Mouse (Mus musculus) forebrain, embryonic 13.5 days (tissue): ENCODE results near the gene Arhgef19. TPM values are rescaled to one million over a fixed set of nuclear protein-coding genes. Genes with fewer than 3 reads are reported as not detected.

Experiments used
- ATAC-seq: fragments of 200-750 bp; cut with Nextera tagmentation; 2 replicates; pipeline ENCODE4 v1.8.0; 2017
- H3K27ac ChIP-seq: fragments of 300-500 bp; sonication (generic); 2 replicates; pipeline ENCODE4 v1.5.1; 2015; ENCODE audit warnings: inconsistent platforms, mild to moderate bottlenecking, moderate library complexity
- H3K27me3 ChIP-seq: fragments of 300-500 bp; sonication (generic); 2 replicates; pipeline ENCODE4 v1.6.1; 2015; ENCODE audit warnings: mild to moderate bottlenecking, inconsistent platforms
- H3K36me3 ChIP-seq: fragments of 300-500 bp; sonication (generic); 2 replicates; pipeline ENCODE4 v1.6.1; 2015; ENCODE audit warnings: mild to moderate bottlenecking, inconsistent platforms; ENCODE audit not compliant: poor library complexity, severe bottlenecking
- H3K4me1 ChIP-seq: fragments of 300-500 bp; sonication (generic); 2 replicates; pipeline ENCODE4 v1.6.1; 2015; ENCODE audit warnings: inconsistent platforms
- H3K4me2 ChIP-seq: fragments of 300-500 bp; sonication (generic); 2 replicates; pipeline ENCODE4 v1.6.1; 2015; ENCODE audit warnings: inconsistent platforms, mild to moderate bottlenecking, moderate library complexity
- H3K4me3 ChIP-seq: fragments of 300-500 bp; sonication (generic); 2 replicates; pipeline ENCODE4 v1.5.1; 2015; ENCODE audit warnings: mild to moderate bottlenecking, inconsistent platforms
- H3K9ac ChIP-seq: fragments of 300-500 bp; sonication (generic); 2 replicates; pipeline ENCODE4 v1.6.1; 2015; ENCODE audit warnings: mild to moderate bottlenecking, inconsistent platforms
- H3K9me3 ChIP-seq: fragments of 300-500 bp; sonication (generic); replicated peaks from 2 replicates; pipeline ENCODE4 v1.6.1; 2016; ENCODE audit warnings: inconsistent platforms
- WGBS: fragments of 180-500 bp; shearing (Covaris S2); methylation state at CpG from one replicate; pipeline ENCODE4 v1.1.7; 2015; 5-methylcytosine and 5-hydroxymethylcytosine counted together
- polyA plus RNA-seq: library from polyadenylated mRNA; unstranded; fragments of >200 nt; fragmentation: Nextera tagmentation; extraction: Ambion mirVana; gene quantifications from 2 replicates; pipeline ENCODE4 v1.2.1, GENCODE M21; 2015

Gene Arhgef19
- 0.96 and 1.2 TPM in 2 replicates for polyA plus RNA-seq

DNA sequence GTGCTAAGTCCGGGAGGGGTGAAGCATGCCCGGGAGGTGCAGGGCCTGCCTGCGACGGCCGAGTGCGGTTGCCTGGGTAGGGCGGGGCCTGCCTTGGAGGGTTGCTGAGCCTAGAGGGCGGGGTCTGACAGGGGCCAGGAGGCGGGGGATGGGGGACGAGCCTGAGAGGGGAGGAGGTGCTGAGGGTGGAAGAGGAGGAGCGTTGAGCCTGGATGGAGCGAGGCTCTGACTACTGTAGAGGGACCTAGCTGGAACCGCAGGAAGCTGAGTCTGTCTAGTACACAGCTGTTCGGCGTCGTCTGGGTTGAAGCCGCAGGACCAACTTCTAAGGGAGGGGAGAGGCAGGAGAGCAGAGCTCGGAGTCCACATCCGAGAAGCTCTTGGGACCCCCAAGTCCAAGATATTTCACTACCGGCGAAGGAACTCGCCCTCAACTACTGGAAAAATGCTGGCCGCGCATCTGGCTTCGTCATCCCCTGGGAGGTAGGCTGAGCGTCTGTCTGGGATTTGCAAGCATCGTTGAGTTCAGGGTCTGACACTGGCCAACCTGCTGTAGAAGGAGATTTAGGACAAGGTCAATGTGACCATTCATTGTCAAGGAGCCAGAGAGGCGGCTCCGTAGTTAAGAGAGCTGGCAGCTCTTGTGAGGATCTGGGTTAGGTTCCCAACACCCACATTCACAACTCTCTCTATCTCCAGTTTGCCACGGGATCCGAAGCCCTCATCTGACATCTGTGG is at the start of gene Arhgef19:
TSS of gene Arhgef19 (plus strand) at position 112 of the 738 bp plus-strand sequence.
- H3K9ac ChIP-seq: peak within 1 kb of the TSS; percentile 55
- H3K27ac ChIP-seq: no peak within 1 kb of the TSS
- peak within 1 kb of the TSS; percentile 64 for H3K4me2 ChIP-seq
- peak within 1 kb of the TSS; percentile 36 for H3K4me3 ChIP-seq
- H3K4me1 ChIP-seq: peaks cover 43% of the 10 kb centered on the region
- no peaks in the 10 kb centered on the region for H3K9me3 ChIP-seq
- H3K36me3 ChIP-seq: no peaks in the 10 kb centered on the region
- ATAC-seq: peak; percentile 83
- WGBS: 2% methylated on average over 31 of the region's 31 CpGs
- peaks cover 82% of the 10 kb centered on the region for H3K27me3 ChIP-seq

DNA sequence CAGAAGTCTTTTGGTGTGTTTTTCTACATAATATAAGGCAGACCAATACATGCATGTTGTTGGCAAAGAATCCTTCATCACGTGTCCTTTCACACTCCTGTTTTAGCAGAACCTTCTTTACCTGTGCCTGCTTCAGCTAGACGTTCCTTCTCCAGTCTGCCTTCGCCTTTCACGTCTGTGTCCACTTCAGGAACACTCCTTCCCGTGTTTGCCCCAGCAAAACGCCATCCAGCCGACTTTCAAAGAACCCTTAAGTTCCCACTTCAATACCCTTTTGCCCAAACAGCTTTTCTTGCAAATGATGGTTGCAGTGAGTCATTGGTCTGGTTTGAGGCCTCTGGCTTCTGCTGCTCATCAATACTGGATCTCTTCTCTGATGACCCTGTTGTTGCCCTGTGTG is 48.0 kb upstream of the Arhgef19 start:
- no peak for ATAC-seq
- Histone ChIP-seq H3K4me3 (no peak overlapping the region), H3K36me3 (peaks cover 39% of the 10 kb centered on the region), H3K4me1 (no peaks in the 10 kb centered on the region), H3K9me3 (no peaks in the 10 kb centered on the region), H3K27ac (no peak overlapping the region), H3K27me3 (no peaks in the 10 kb centered on the region), H3K4me2 (no peak overlapping the region), H3K9ac (no peak overlapping the region)
- 86% methylated on average over 7 of the region's 7 CpGs for WGBS

DNA sequence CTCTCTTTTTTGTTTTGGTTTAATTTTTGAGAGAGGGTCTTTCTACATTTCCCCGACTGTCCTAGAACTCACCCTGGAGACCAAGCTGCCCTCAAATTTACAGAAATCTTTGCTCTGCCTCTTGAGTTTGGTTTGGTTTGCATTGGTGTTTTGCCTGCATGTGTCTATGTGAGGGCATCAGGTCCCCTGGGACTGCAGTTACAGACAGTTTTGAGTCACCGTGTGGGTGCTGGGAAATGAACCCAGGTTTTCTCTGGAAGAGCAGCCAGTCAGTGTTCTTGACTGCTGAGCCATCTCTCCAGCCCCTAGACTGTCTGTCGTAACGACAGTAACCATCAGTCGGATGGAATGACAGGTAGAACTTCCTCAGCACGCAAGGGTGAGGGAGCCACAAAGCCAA is 44.7 kb upstream of the Arhgef19 start:
- WGBS: 99% methylated on average over 6 of the region's 6 CpGs
- Histone ChIP-seq H3K36me3 (peaks cover 70% of the 10 kb centered on the region), H3K27ac (no peak overlapping the region), H3K4me2 (no peak overlapping the region), H3K4me3 (no peak overlapping the region), H3K9me3 (no peaks in the 10 kb centered on the region), H3K27me3 (no peaks in the 10 kb centered on the region), H3K4me1 (no peaks in the 10 kb centered on the region), H3K9ac (no peak overlapping the region)
- no peak for ATAC-seq

DNA sequence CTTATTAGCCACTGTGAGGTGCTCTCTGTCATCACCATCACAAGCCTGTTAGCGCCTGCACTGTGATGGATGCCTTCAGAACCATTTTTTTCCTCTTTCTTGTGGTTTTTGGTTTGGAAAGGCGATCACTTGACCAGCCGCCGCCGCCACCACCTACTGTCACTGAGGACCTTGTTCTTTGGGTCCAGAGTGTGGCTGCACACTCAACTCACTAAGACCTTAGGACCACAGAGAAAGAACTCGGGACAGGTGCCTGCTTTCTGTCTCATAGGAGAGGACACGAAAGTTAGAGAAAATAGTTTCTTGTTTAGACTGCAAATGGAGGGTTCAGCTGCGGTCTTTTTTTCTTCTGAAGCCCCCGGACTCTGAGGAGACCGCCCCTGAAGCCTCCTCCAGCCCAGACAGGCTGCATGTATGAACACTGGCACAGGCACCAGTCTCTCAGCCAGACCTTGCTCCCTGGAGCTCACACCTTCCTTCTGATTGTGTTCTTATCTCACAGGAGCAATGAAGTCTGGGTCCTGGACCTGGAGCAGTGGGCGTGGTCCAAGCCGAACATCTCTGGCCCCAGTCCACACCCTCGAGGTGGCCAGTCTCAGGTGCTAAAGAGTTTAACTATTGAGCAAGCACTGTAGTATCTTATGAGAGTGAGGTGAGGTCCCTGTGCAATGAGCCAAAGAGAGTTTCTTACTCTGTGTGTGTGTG is 42.2 kb upstream of the Arhgef19 start:
- Histone ChIP-seq H3K9ac (no peak overlapping the region), H3K4me2 (no peak overlapping the region), H3K36me3 (peaks cover 86% of the 10 kb centered on the region), H3K4me1 (no peaks in the 10 kb centered on the region), H3K27ac (no peak overlapping the region), H3K27me3 (no peaks in the 10 kb centered on the region), H3K4me3 (no peak overlapping the region), H3K9me3 (no peaks in the 10 kb centered on the region)
- no peak for ATAC-seq
- 98% methylated on average over 13 of the region's 13 CpGs for WGBS

DNA sequence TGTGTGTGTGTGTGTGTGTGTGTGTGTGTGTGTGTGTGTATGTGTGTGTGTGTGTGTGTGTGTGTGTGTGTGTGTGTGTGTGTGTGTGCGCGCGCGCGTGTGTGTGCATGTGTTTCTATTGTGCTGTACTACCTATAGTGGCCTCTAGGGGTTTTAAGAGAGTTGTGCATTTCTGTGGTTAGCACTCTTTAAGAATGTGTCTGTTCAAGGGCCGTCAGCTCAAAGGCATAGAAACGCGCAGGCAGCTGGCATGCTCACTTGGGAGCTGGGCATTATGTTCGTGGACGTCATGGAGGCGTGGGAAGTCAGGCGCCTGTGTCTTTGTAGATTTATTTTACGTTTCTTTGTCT is 41.6 kb upstream of the Arhgef19 start:
- ATAC-seq: no peak
- Histone ChIP-seq H3K36me3 (peaks cover 88% of the 10 kb centered on the region), H3K9me3 (no peaks in the 10 kb centered on the region), H3K4me2 (no peak overlapping the region), H3K9ac (no peak overlapping the region), H3K4me3 (no peak overlapping the region), H3K4me1 (no peaks in the 10 kb centered on the region), H3K27ac (no peak overlapping the region), H3K27me3 (no peaks in the 10 kb centered on the region)
- WGBS: 91% methylated on average over 13 of the region's 13 CpGs

DNA sequence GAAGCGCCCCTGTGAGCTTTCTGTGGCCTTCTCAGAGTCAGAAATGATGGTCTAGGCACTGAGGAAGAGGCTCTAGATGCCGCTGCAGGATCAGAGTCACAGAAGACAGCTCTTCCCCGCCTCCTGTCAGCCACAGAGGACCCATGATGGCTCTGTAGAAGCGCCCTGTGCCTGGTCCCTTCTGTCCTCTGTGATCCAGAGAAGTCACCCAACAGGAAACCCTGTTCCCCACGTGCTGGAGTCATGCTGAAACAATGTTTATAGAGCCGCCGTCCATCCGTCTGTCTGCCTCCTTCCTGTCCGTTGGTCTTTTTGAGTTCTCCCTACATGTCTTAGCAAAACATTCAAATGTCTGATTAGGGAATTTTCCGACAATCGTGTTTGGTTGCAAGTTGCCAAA is 38.4 kb upstream of the Arhgef19 start:
- Histone ChIP-seq H3K27ac (no peak overlapping the region), H3K9ac (no peak overlapping the region), H3K4me1 (no peaks in the 10 kb centered on the region), H3K9me3 (no peaks in the 10 kb centered on the region), H3K4me3 (no peak overlapping the region), H3K27me3 (no peaks in the 10 kb centered on the region), H3K36me3 (peaks cover 81% of the 10 kb centered on the region), H3K4me2 (no peak overlapping the region)
- no peak for ATAC-seq
- WGBS: 85% methylated on average over 11 of the region's 11 CpGs

DNA sequence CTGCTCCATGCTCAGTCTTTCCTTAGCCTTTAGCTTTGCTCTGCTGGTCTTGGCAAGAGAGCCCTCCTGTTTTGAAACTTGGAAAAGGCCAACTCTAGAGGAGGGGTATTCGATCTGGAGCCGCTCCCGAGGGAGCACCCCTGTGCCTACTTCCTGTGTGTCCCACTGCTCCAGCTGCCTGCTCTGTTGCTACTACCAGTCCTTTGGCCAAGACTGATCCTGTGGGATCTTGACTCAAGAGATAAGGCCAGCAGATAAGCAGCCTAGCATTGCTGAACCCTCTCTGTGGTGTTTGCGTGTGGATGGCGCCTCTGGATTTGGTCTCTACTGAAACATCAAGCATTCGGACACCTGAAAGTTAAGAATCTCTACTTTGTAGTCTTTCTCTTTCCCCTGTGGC is 37.1 kb upstream of the Arhgef19 start:
- ATAC-seq: no peak
- Histone ChIP-seq H3K9ac (no peak overlapping the region), H3K27ac (no peak overlapping the region), H3K36me3 (peaks cover 69% of the 10 kb centered on the region), H3K4me1 (no peaks in the 10 kb centered on the region), H3K27me3 (no peaks in the 10 kb centered on the region), H3K4me3 (no peak overlapping the region), H3K9me3 (no peaks in the 10 kb centered on the region), H3K4me2 (no peak overlapping the region)
- 92% methylated on average over 6 of the region's 6 CpGs for WGBS

DNA sequence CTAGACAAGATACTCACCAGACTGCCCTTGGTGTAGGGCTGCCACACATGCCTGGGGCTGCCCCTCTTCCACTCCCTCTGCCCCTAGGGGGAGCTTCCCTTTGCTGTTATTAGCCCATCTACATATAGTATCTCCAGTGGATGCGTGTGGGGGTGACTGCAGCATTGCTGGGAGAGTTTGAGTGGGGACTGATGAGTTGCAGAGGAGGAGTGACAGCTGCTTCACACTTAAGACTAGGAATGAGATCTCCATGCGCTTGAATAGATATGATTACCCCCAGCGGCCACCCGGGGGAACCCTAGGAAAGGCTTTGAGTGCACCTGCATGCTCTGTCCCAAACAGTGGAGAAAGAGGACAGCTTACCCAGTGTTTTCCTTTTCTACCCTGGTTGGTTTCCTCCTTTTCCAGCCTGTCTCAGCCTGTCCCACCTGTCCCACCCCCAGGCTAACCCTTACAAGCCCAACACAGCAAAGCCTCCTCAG is 34.7 kb upstream of the Arhgef19 start:
- Histone ChIP-seq H3K9me3 (no peaks in the 10 kb centered on the region), H3K36me3 (peaks cover 46% of the 10 kb centered on the region), H3K4me2 (no peak overlapping the region), H3K27ac (no peak overlapping the region), H3K4me3 (no peak overlapping the region), H3K9ac (no peak overlapping the region), H3K4me1 (no peaks in the 10 kb centered on the region), H3K27me3 (no peaks in the 10 kb centered on the region)
- no peak for ATAC-seq
- 87% methylated on average over 4 of the region's 4 CpGs for WGBS

DNA sequence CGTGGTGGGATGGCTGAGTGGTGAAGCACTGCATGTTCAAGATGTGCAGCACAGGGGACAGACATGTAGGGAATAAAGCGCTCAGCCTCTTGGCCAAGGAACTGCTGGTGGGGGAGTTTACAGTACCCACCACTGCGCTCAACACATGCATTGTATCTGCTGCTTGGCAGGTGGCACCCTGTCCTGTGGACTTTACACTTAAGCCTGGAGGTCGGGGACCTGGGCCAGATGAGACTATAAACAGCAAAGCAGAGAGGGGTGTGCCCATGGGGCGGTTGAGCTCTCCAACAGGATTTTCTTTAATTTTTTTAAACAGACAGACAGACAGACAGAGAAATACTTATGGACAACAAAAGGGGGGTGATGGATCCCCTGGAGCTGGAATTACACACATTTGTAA is 32.2 kb upstream of the Arhgef19 start:
- no peaks in the 10 kb centered on the region for H3K9me3 ChIP-seq
- H3K9ac ChIP-seq: no peak overlapping the region
- H3K27ac ChIP-seq: no peak overlapping the region
- no peak for ATAC-seq
- no peaks in the 10 kb centered on the region for H3K27me3 ChIP-seq
- no peaks in the 10 kb centered on the region for H3K4me1 ChIP-seq
- no peak overlapping the region for H3K4me2 ChIP-seq
- H3K36me3 ChIP-seq: peaks cover 22% of the 10 kb centered on the region
- no peak overlapping the region for H3K4me3 ChIP-seq
- 94% methylated on average over 5 of the region's 5 CpGs for WGBS

DNA sequence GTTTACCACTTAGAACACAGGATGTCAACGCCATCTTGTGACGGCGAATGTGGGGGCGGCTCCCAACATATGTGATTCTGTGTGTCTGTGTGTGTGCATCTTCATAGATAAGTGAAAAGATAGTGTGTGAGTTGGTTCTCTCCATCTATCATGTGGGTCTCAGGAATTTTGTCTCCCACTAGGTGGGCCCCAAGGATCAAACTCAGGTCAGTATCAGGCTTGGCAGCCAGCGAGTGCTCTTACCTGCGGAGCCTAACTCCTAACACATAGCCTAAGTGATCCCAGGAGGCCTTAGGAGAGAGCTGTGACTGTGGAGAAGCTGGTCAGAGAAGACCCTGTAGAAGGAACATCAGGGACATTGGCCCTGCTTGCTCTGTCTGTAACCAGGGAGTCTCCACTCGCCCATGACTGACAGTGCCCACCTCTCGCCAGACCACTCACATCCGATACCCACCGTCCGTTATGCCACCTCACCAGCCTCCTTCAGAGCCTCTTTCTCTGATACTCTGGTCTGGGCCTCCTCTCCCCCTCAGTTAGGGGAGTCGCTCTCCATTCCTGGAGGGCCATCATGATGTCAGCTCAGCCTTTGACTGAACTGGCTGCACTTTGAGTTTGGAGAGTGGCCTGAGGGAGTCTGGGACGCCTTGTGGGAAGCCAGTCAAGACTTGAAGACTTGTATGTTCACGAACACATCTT is 28.6 kb upstream of the Arhgef19 start:
- H3K4me3 ChIP-seq: peak overlapping the region; percentile 28
- H3K4me2 ChIP-seq: peak overlapping the region; percentile 48
- H3K4me1 ChIP-seq: peaks cover 16% of the 10 kb centered on the region
- H3K9ac ChIP-seq: no peak overlapping the region
- H3K27ac ChIP-seq: peak overlapping the region; percentile 40; the same call in 1 of the 2 replicates
- H3K36me3 ChIP-seq: 0 out of 2 replicates have a peak, but pooled peaks cover under 1% of the 10 kb centered on the region
- H3K27me3 ChIP-seq: no peaks in the 10 kb centered on the region
- peak; percentile 12; the same call in 1 of the 2 replicates for ATAC-seq
- WGBS: 74% methylated on average over 14 of the region's 14 CpGs
- H3K9me3 ChIP-seq: no peaks in the 10 kb centered on the region

DNA sequence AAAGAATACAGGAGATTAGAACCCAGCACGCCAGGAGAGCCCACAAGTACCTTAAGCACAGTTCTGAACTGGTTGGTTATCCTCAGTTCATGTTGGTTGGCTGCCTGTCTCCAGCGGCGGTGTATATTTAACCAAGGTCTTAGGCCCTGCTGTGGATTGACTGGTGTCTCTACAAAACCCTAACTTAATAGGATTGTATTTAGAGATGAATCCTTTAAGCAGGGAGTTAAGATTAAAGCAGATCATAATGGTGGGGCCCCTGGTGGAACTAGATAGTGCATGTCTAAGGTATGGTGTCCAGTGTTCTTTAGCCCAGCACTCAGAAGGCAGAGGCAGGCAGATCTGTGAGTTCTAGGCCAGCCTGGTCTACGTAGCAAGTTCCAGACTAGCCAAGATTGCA is 27.7 kb upstream of the Arhgef19 start:
- H3K27me3 ChIP-seq: no peaks in the 10 kb centered on the region
- H3K9me3 ChIP-seq: no peaks in the 10 kb centered on the region
- no peaks in the 10 kb centered on the region for H3K36me3 ChIP-seq
- no peak for ATAC-seq
- no peak overlapping the region for H3K27ac ChIP-seq
- no peak overlapping the region for H3K4me3 ChIP-seq
- no peak overlapping the region for H3K9ac ChIP-seq
- no peak overlapping the region for H3K4me2 ChIP-seq
- WGBS: 88% methylated on average over 4 of the region's 4 CpGs
- H3K4me1 ChIP-seq: peaks cover 16% of the 10 kb centered on the region

DNA sequence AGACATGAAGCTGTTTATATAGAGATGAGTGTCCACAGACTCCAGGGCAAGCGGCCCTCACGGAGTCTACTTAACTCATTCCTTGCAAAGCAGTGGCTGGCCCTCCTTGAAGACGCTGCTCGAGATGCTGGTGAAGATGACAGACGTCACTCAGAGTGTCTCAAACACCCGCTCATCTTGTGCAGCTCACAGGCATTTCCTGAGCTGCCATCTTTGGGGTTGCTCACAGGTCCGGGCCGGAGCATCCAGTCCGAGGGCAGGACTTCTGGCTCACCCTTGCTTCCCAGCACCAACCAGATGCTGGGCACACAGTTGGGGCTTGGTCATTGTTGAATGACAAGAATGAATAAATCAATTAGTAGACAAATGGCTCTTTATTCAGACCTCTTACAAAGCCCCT is 26.4 kb upstream of the Arhgef19 start:
- peak overlapping the region; percentile 75; the same call in 1 of the 2 replicates for H3K4me2 ChIP-seq
- peaks cover 16% of the 10 kb centered on the region for H3K4me1 ChIP-seq
- H3K9ac ChIP-seq: 0 out of 2 replicates have a peak overlapping the region, but pooled peaks have one; percentile 71
- H3K9me3 ChIP-seq: no peaks in the 10 kb centered on the region
- no peaks in the 10 kb centered on the region for H3K36me3 ChIP-seq
- no peaks in the 10 kb centered on the region for H3K27me3 ChIP-seq
- 68% methylated on average over 9 of the region's 9 CpGs for whole genome bisulfite sequencing
- no peak overlapping the region for H3K4me3 ChIP-seq
- no peak for ATAC-seq
- H3K27ac ChIP-seq: no peak overlapping the region
